Comparison of ENCODE assay signal across 27 mouse cellular contexts in the genomic region with DNA sequence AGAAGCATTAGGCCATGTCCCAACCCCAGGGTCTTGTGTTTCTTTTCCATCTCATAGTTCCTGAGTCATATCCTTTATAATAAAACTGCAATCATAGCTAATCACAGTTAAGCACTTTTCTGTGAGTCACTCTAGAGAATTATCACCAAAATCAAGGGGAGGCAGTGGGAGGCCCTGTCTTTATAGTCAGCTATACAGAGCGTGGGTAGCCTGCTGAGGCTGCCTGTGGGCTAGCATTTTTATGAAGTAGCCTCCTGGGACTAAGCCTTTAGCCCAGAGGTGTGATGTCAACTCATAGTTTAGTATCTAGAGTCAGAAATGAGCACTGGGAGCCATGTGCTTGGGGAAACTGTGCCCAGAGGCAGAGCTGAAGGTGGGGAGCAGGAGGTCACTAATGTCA.
"Had no signal": no experiment of that assay in that cellular context is flagged by ENCODE, and none has a peak within 500 bp of the region (broad histone marks: within the 10 kb centered on the region; RNA-seq: fewer than 3 reads in every experiment).

No protein-coding gene starts in this region.

- H3K27me3 ChIP-seq: embryonic facial prominence, embryonic 12.5 days; embryonic facial prominence, embryonic 15.5 days; forebrain, embryonic 12.5 days; forebrain, embryonic 13.5 days; forebrain, embryonic 15.5 days had no signal

- H3K27ac ChIP-seq: embryonic facial prominence, embryonic 10.5 days; embryonic facial prominence, embryonic 12.5 days; embryonic facial prominence, embryonic 13.5 days; embryonic facial prominence, embryonic 15.5 days; forebrain, embryonic 10.5 days; forebrain, embryonic 12.5 days; forebrain, embryonic 13.5 days; forebrain, embryonic 15.5 days; gastrocnemius, adult 2 months; heart, adult 2 months; heart, embryonic 10.5 days had no signal

- ATAC-seq: forebrain, embryonic 13.5 days; forebrain, embryonic 14.5 days; forebrain, embryonic 15.5 days; forebrain, embryonic 16.5 days; forebrain, postnatal 0 days had no signal

- H3K36me3 ChIP-seq: embryonic facial prominence, embryonic 10.5 days; embryonic facial prominence, embryonic 12.5 days; embryonic facial prominence, embryonic 13.5 days; embryonic facial prominence, embryonic 15.5 days; forebrain, embryonic 10.5 days; forebrain, embryonic 12.5 days; forebrain, embryonic 15.5 days; heart, embryonic 10.5 days had no signal

- H3K4me1 ChIP-seq: embryonic facial prominence, embryonic 10.5 days; embryonic facial prominence, embryonic 12.5 days; embryonic facial prominence, embryonic 13.5 days; embryonic facial prominence, embryonic 15.5 days; forebrain, embryonic 10.5 days; forebrain, embryonic 12.5 days; forebrain, embryonic 13.5 days; forebrain, embryonic 15.5 days; heart, embryonic 10.5 days had no signal

- H3K4me3 ChIP-seq: embryonic facial prominence, embryonic 10.5 days; embryonic facial prominence, embryonic 12.5 days; embryonic facial prominence, embryonic 13.5 days; embryonic facial prominence, embryonic 15.5 days; erythroblast, embryonic 14.5 days; forebrain, embryonic 10.5 days; forebrain, embryonic 12.5 days; forebrain, embryonic 13.5 days; forebrain, embryonic 15.5 days; gastrocnemius, adult 2 months; heart, adult 2 months; heart, embryonic 10.5 days had no signal

- DNase-seq: cerebellum, adult 9-11 months; cerebellum, postnatal 10 days; cerebellum, postnatal 14 days; cerebellum, postnatal 25 days; cerebellum, postnatal 36 days; embryo, embryonic 11 days; forebrain, postnatal 0 days; gastrocnemius, adult 2 months; gastrocnemius, postnatal 10 days; gastrocnemius, postnatal 14 days; gastrocnemius, postnatal 25 days; gastrocnemius, postnatal 36 days; heart, adult 11 months; heart, adult 18-20 months; heart, adult 2 months had no signal

- H3K9me3 ChIP-seq: embryonic facial prominence, embryonic 10.5 days; embryonic facial prominence, embryonic 12.5 days; embryonic facial prominence, embryonic 13.5 days; embryonic facial prominence, embryonic 15.5 days; forebrain, embryonic 10.5 days; forebrain, embryonic 12.5 days; forebrain, embryonic 13.5 days; forebrain, embryonic 15.5 days; heart, embryonic 10.5 days had no signal
